Mouse (Mus musculus): Measurements from ENCODE around the gene Ldlrap1.
A peak's percentile ranks its signal among the peaks of the same experiment; 100 is the strongest.
"Not testable (repeated sequence)": the region's sequence is repeated elsewhere in the genome, so short reads cannot be mapped to it uniquely, and the experiment has no call there.

Gene Ldlrap1

GRCm38 (mm10) chr4:134767426-134768225, at the start of gene Ldlrap1:
Ldlrap1 (minus strand) TSS chr4:134768024.
- peak; percentile 70 to 81 for DNase-seq

- no peak for DNase-seq
These were observed 46.4 kb upstream of the Ldlrap1 start for GRCm38 (mm10) chr4:134814229-134814571.

- no peak for DNase-seq
These were observed 45.8 kb upstream of the Ldlrap1 start for GRCm38 (mm10) chr4:134813406-134814228.

- DNase-seq = no peak
These were observed 36.9 kb upstream of the Ldlrap1 start for GRCm38 (mm10) chr4:134804765-134805164.

- DNase-seq = no peak
These were observed 34.9 kb upstream of the Ldlrap1 start for GRCm38 (mm10) chr4:134802765-134803164.

GRCm38 (mm10) chr4:134802155-134802554, 34.3 kb upstream of the Ldlrap1 start:
- no peak for DNase-seq

GRCm38 (mm10) chr4:134800693-134801092, 32.9 kb upstream of the Ldlrap1 start:
- DNase-seq = no peak

DNA sequence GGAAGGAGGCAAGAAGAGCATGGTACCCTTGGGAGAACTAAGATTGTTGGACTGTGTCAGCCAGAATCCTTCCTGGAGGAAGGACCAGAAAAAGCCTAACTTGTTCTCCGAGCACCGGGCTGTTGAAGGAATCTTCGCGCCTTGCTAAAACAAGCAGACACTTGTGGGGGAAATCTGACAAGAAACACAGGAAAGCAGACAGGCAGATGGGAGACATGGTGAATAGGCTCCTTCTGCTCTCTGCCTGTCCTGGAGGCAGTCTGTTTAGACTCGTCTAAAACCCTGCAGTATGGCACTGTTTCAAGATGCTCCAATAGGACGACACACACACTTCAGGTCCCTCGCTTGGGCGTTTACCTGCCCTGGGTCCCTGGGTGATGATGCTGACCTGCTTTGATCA, 32.3 kb upstream of the Ldlrap1 start:
- no peak for DNase-seq

GRCm38 (mm10) chr4:134799272-134799671, 31.4 kb upstream of the Ldlrap1 start:
- peak; percentile 40 to 67 for DNase-seq

- no peak for DNase-seq
These were observed 31.0 kb upstream of the Ldlrap1 start for GRCm38 (mm10) chr4:134798861-134799260.

GRCm38 (mm10) chr4:134797621-134798020, 29.8 kb upstream of the Ldlrap1 start:
- no peak for DNase-seq

GRCm38 (mm10) chr4:134796581-134797361, 28.9 kb upstream of the Ldlrap1 start:
- DNase-seq = no peak

DNA sequence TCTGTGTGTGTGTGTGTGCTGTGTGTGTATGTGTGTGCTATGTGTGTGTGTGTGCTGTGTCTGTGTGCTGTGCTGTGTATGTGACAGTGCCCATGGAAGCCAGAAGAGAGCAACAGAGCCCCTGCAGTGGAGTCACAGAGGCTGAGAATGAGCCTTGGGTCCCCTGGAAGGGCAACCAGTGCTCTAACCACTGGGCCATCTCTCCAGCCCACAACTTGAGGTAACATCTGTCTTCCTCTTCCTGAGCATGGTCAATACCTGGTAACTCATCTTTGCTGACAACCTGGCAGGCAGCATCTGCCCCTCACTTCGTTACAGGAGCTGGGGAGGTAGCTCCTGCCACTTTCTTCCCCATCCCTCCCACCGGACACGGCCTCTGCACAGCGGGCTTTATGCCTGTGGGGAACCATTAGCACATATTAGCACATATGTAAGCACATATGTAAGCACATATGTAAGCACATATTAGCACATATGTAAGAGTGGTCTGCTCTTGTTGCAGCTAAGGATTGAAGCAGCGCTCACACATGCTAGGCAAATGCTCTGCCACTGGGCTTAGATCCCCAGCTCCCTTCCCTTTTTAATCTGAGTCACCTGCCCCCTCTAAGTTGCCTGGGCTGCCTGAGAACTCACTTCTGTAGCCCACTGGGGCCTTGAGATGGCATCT, 28.1 kb upstream of the Ldlrap1 start:
- no peak for DNase-seq

DNA sequence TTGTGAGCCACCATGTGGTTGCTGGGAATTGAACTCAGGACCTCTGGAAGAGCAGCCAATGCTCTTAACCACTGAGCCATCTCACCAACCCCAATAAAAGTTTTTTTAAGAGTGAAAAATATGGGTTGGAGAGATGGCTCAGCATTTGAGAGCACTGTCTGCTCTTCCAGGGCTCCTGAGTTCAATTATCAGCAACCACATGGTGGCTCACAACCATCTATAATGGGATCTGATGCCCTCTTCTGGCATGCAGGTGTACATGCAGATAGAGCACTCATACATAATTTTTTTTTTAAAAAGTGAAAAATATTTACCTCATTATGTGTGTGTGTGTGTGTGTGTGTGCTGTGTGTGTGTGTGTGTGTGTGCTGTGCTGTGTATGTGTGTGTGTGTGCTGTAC, 27.1 kb upstream of the Ldlrap1 start:
- DNase-seq = not testable (repeated sequence)

DNA sequence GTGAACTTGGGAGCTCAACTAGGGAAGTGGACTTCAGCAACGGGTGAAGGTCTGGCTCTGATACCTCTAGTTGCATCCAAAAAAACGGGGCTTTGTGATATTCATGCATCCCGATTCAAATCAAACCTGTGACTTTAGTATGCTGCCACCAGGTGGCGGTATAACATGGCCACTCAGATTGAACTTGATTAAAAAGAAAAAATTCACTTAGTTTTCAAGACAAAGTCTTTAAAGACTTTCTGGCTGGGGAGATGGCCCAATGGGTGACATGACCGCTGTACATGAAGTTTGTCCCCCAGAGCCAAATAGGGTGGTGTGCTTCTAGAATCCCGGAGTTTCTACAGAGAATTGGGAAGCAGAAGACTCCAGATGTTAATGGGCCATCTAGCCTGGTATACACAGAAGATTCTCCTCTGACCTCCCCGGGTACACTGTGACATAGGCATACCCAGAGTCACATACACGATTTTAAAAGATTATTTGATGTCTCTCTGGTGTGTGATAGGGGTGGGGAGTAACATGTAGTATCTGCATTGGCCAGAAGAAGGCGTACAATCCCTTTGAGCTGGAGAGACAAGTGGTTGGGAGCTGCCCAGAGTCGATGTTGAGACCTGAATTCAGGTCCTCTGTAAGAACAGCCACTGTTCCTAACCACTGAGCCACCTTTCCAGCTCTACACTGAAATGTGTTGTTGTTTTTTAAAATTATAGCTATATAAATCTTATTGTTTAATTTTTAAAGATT, 25.6 kb upstream of the Ldlrap1 start:
- DNase-seq = peak in 1 of 2 experiments; percentile 66

DNA sequence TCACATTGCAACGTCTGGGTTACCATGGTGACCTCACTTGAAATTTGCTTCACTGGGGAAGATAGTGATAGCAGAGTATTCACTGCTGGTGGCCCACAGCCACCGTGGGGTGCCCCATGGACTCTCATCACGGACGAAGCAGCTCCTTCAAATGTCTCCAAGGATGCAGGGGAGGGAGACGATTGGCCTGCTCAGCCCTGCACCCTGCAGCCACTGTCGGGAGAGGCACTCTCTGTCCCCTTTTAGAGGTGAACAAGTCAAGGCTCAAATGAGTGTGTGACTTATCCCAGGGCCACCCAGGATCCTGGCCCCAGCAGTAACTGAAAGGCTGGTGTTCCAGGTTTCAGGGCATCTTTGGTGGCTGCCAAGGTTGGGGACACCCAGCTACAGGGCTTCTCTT, 23.9 kb upstream of the Ldlrap1 start:
- no peak for DNase-seq

- DNase-seq = peak; percentile 37 to 48
These were observed 19.1 kb upstream of the Ldlrap1 start for GRCm38 (mm10) chr4:134786946-134787345.

DNA sequence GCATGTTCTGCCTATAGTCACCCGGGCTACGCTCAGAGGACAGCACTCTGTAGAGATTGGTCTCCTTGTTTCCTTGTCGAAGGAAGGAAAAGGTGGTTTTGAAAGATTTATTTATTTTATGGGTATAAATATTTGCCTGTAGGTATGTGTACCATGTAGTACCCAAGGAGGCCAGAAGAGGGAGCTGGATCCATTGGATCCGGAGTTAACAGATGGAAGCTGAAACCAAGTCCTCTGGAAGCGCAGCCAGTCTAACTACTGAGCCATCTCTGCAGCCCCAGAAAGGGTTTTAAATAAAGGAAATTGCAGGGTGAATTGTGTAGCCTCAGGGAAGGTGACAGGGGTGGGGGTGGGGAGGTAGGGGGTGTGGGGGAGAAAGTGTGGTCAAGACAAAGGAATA, 16.9 kb upstream of the Ldlrap1 start:
- DNase-seq = no peak

GRCm38 (mm10) chr4:134779136-134779934, 11.5 kb upstream of the Ldlrap1 start:
- DNase-seq = no peak

DNA sequence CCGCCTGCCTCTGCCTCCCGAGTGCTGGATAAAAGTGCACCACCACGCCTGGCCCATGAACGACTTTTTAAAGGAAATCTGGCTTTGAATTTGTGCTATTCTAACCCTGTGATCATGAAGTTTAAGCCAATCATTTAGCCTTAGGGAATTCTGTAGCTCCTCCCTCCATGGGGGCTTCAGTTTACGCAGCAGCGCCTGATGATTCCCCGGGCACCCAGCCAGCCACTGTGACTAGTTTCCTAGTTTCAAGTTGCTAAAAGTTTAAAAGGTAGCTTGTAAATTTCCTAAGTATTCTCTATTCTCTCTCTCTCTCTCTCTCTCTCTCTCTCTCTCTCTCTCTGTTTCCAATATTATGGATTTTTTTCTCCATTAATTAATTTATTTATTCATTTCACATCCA, 8.4 kb upstream of the Ldlrap1 start:
- DNase-seq = no peak
